18 mouse cellular contexts compared by ENCODE assay signal in genomic region chr6:83592051-83592450, GRCm38 (mm10). TPM values are rescaled to one million over a fixed set of nuclear protein-coding genes. Genes with fewer than 3 reads are reported as not detected.
"Had no signal": no experiment of that assay in that cellular context is flagged by ENCODE, and none has a peak within 500 bp of the region (broad histone marks: within the 10 kb centered on the region; RNA-seq: fewer than 3 reads in every experiment).

No protein-coding gene starts in this region.

- H3K36me3 ChIP-seq: midbrain, embryonic 10.5 days; midbrain, embryonic 12.5 days; midbrain, embryonic 15.5 days; neural tube, embryonic 12.5 days; stomach, embryonic 15.5 days had no signal

- H3K4me1 ChIP-seq: midbrain, embryonic 10.5 days; midbrain, embryonic 12.5 days; midbrain, embryonic 15.5 days; neural tube, embryonic 12.5 days; stomach, embryonic 15.5 days had no signal

- H3K9me3 ChIP-seq: midbrain, embryonic 10.5 days; midbrain, embryonic 12.5 days; midbrain, embryonic 15.5 days; neural tube, embryonic 12.5 days; stomach, embryonic 15.5 days had no signal

- H3K27ac ChIP-seq: midbrain, embryonic 10.5 days; midbrain, embryonic 12.5 days; midbrain, embryonic 15.5 days; neural tube, embryonic 12.5 days; stomach, embryonic 15.5 days; stomach, postnatal 0 days had no signal

- H3K4me2 ChIP-seq: lung, embryonic 14.5 days; midbrain, embryonic 12.5 days; midbrain, embryonic 15.5 days; neural tube, embryonic 12.5 days; stomach, embryonic 15.5 days had no signal

- H3K27me3 ChIP-seq: midbrain, embryonic 15.5 days; neural tube, embryonic 12.5 days; stomach, embryonic 15.5 days had no signal

- DNase-seq: lung, adult 18-20 months; lung, embryonic 14.5 days; lung, postnatal 10 days; lung, postnatal 4 days; right cerebral cortex, postnatal 14 days; thymus, adult 2 months; thymus, postnatal 25 days; thymus, postnatal 4 days had no signal

- H3K4me3 ChIP-seq: midbrain, embryonic 10.5 days; midbrain, embryonic 12.5 days; midbrain, embryonic 15.5 days; neural tube, embryonic 12.5 days; stomach, embryonic 15.5 days had no signal

- ATAC-seq: midbrain, embryonic 15.5 days had no signal

- H3K9ac ChIP-seq: lung, embryonic 14.5 days; midbrain, embryonic 12.5 days; midbrain, embryonic 15.5 days; neural tube, embryonic 12.5 days; stomach, embryonic 15.5 days had no signal

RNA-seq across cellular contexts. Expression of gene Actg2, which starts 56.0 kb away (rescaled TPM):
- total RNA-seq: megakaryocyte, adult 5-6 weeks; megakaryocyte-erythroid progenitor cell, adult 5-6 weeks; monocyte, adult 5-6 weeks; neutrophil, adult 5-6 weeks had no signal
